Mouse (Mus musculus) frontal cortex, postnatal 10 days (tissue): ENCODE measurements around the gene Hs3st6.

Experiments
- DNase-seq, 2 experiments: peaks; one replicate each; pipeline ENCODE4 v3.0.0; 2022; ENCODE audit warnings: low spot score in 2 of 2, mixed read lengths in 1 of 2

Hs3st6 gene

DNA sequence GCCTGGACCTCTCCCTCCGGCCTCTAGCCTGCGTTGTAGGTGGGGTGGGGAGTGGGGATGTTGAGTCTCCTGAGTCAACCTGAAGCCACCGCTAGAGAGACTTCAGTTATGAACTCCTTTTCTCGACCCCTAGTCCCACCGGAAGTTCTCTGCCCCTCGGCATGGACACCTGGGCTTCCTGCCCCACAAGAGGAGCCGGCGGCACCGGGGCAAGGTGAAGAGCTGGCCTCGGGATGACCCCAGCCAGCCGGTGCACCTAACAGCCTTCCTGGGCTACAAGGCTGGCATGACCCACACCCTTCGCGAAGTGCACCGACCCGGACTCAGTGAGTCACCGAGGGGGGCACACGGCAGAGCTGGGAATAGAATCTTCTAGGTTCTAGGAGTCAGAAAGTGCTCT, 24.6 kb upstream of the Hs3st6 start:
- no peak for DNase-seq

DNA sequence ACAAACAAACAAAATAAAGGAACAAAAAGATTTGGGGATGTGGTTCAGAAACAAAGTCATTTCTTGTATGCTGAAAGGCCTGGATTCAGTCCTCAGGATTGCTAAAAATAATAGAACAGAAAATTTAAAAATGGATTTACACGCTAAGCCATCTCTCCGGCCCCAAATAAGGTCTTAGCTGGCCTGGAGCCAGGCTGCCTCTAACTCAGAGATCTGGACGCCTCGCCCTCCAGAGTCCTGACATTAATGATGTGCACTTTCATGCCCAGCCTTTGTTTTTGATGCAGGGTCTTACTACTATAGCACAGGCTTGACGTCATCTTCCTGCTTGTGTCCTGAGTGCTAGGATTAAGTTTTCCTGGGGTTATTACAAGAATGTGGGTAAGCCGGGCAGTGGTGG, 23.7 kb upstream of the Hs3st6 start:
- no peak for DNase-seq

DNA sequence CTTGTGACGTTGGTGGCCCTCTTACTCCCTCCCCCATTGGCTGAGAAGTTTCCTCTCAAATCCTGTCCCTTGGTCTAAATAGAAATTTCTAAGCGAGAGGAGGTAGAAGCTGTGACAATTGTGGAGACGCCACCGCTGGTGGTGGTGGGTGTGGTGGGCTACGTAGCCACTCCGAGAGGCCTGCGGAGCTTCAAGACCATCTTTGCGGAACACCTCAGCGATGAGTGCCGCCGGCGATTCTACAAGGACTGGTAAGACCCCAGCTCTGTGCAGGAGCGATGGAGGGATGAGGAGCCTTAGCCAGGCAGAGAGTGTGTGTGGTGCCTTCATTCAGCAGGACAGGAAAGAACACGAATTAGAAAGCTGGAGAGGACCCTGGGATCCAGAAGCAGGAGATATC, 22.0 kb upstream of the Hs3st6 start:
- no peak for DNase-seq

DNA sequence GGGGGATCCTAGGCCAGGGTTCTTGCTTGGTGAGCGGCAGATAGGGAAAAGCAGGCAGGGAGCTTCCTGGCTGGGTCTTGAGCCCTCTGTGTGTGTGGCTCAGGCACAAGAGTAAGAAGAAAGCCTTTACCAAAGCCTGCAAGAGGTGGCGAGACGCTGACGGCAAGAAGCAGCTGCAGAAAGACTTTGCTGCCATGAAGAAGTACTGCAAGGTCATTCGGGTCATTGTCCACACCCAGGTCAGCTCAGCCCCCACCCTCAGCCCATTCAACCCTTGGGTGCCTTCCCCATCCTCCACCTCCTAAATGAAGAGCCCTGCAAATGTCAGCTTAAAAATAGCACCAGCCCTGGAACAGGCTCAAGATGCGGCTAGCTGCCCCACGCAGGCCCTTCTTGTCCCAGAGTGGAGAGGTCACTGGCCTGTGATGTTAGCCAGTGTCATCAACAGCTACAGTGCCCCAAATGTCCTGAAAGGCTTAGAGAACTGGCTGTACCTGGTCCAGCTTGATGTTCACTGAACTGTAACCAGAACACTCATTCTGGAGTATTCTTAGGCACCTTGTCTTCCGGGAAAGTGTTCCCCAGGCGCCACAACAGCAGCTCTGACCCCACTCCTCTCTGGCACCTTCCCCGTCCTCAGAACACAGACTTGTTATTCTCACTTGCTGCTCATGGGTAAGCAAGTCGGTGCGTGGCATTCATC, 20.4 kb upstream of the Hs3st6 start:
- no peak for DNase-seq

DNA sequence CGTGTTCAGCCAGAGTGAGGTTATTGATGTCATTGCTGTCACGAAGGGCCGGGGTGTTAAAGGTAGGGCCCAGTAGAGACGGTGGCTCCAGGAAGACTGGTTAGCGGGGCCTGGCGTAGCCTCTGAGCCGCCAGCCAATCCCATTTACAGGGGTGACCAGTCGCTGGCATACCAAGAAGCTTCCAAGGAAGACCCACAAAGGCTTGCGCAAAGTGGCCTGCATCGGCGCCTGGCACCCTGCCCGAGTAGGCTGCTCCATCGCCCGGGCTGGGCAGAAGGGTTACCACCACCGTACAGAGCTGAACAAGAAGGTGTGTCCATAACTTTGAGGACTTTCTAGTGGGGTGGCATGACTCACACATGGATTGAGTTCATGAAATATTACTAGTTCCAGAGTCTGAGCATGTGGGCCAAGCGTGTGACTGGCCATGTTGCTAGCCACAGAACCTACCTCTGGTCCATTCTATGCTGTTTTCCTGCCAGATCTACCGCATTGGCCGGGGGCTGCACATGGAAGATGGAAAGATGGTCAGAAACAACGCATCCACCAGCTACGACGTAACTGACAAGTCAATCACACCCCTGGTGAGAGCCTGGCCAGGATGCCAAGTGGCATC, 19.2 kb upstream of the Hs3st6 start:
- DNase-seq: no peak

DNA sequence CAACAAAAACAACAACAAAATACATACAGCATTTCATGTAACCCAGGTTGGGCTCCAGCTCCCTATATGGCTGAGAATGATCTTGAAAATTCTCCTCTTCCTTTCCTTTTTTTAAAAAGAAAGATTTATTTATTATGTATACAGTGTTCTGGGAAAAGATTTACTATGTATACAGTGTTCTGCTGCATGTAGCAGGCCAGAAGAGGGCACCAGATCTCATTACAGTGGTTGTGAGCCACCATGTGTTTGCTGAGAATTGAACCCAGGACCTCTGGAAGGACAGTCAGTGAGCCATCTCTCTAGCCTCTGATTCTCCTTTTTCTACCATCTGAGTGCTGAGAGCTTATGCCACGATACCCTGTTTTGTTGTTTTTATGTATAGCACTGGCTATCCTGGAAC, 18.3 kb upstream of the Hs3st6 start:
- no peak for DNase-seq

DNA sequence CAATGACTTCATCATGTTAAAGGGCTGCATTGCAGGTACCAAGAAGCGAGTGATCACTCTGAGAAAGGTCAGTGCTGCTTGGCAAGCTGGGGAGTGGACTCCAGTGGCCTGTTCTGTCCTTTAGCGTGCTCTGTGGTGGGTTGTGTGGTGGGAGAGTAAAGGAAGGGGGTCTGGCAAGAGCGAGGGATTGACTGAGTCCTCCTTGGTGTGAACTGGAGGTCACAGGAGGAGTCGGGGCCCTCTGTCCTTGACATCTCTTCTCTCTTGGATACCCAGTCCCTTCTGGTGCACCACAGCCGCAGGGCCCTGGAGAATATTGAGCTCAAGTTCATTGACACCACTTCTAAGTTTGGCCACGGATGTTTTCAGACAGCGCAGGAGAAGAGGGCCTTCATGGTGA, 17.3 kb upstream of the Hs3st6 start:
- no peak for DNase-seq

DNA sequence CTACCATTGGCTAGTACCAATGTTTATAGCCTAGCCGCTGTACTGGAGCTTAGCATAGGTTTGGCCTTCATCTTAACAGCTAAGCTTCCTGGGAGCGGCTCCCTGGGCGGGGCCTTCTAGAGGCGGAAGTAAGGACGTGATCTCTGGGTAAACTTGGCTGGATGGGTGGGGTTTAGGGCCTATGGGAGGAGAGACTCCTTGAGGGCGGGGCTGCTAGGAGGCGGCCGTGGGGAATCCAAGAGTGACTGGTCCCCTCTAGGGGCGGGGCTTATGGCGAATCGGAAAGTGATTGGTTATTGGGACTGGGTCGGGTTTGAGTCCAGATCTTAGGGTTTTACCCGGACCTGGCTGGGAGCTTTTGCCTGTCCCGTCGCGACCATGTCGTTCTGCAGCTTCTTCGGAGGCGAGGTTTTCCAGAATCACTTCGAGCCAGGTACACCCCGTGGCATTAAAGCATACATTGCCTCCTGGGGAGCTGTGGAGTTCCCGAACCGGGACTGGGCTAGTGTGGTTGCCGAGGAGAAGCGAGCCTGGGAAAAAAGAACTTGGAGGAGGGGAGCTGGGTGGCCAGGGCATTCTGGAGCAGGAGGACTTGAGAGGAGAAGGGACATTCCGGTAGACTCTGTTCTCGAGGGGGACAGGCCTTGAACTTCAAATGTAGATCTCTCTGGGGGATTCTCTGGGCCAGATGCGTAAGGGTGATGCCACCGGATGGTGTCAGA, 16.3 kb upstream of the Hs3st6 start, which contains the start of gene Msrb1:
Msrb1 (plus strand) TSS at position 313 of the 722 bp plus-strand sequence.
- peak; percentile 89 to 90 for DNase-seq

DNA sequence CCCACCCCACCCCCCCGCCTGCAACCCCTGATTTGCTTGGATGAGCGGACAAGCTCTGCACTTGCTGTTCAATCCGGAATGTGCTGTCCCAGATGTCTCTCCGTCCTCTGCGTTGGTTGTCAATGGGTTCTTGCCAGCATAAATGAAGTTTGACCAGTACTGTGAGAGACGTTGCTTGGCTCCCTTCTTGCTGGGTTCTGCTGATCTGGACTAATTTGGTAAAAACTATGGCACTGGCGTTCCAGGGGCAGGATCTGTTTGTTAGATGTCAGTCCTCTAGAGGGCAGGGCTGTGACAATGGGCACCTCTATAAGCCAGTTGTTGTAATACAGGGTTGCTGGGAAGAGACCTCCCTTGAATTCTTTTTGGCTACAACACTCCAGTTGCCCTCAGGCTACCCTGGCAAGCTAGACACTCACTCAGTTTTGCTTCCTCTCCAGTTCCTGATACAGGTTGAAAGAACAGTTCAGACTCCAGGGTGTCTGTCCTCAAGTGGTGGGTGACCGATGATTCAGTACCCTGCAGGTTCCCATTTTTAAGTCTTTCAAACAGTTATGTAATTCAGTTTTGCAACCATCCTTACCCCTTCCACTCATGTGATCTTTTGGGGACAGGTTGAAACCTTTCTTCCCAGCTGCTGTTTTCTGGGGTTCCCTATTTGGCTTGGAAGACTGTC, 15.5 kb upstream of the Hs3st6 start:
- DNase-seq: no peak

DNA sequence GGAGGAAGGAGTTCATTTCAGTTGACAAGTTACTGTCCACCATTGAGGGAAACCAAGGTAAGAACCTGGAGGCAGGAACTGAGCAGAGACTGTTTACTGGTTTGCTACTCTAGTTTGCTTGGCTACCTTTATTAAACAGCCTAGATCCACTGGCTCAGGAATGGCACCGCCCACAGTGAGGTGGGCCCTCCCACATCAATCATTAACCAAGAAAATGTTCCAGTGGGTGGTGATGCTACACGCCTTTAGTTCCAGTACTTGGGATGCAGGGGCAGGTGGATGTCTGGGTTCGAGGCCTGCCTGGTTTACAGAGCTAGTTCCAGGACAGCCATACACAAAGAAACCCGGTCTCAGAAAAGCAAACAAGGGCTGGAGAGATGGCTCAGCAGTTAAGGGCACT, 14.6 kb upstream of the Hs3st6 start:
- no peak for DNase-seq

DNA sequence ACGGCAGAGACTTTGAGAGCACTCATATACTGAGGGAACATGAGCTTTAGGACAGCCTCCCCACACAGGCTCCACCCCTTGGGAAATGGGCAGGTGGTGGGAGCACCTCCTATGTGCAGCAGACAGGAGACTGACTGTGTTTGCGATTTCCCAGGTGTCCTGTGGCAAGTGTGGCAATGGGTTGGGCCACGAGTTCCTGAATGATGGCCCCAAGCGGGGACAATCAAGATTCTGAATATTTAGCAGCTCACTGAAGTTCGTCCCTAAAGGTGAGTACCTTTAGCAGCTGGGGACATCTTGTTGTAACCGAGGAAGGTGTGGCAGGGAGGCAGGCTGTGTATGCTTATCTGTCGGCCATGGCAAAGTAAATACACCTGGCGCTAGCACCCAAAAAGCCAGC, 12.9 kb upstream of the Hs3st6 start:
- DNase-seq: no peak

DNA sequence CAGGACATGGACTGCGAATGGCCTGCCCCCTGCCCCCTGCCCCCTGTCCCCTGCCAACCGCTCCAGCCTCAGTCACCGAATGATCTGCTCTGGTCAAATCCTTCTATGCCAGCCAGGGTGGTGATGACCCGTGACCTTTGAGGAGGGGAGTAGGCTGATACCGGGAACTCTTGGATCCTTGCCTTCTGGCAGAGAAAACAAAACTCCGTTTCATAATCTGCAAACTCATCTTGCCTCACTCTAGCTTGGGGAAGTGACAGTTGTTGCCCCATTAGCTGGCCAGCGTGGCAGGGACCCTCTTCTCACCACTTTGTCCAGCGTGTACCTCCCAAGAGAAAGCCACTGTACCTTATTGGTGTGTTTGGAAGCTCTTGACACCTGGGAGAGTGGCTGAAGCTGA, 10.5 kb upstream of the Hs3st6 start:
- no peak for DNase-seq

DNA sequence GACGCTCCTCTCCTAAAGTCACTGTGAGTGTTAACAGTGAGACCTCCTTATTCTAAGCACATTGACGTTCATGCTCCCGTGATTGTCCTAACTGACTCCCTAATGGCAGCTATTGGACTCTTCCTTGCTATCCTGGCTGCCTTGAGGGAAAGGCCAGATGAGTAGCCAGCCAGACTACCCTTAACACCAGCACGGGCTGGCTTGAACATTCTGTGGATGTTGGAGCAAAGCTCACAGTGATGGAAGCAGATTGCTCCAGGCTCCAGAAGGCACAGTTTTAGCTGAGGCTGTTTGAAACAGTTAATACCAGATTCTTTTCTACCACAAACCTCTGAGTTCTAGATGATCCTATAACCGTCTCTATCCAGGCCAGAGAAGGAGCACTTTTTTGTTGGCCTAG, 8.9 kb upstream of the Hs3st6 start:
- DNase-seq: no peak

DNA sequence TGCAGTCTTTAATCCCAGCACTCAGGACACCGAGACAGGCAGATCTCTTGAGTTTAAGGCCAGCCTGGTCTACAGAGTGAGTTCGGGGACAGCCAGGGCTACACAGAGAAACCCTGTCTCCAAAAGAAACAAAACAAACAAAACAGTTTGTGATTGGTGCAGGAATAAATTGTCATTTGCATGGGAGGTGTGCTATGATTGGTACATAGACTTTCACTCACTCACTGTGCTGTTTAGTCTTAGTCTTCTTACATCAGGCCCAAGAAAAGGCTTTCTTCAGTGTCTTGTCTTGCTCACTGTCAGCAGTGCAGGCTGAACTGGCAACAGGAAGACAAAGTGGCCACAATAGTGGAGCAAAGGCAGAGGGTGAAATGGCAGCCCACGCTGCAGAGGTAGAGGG, 8.4 kb upstream of the Hs3st6 start:
- DNase-seq: no peak

DNA sequence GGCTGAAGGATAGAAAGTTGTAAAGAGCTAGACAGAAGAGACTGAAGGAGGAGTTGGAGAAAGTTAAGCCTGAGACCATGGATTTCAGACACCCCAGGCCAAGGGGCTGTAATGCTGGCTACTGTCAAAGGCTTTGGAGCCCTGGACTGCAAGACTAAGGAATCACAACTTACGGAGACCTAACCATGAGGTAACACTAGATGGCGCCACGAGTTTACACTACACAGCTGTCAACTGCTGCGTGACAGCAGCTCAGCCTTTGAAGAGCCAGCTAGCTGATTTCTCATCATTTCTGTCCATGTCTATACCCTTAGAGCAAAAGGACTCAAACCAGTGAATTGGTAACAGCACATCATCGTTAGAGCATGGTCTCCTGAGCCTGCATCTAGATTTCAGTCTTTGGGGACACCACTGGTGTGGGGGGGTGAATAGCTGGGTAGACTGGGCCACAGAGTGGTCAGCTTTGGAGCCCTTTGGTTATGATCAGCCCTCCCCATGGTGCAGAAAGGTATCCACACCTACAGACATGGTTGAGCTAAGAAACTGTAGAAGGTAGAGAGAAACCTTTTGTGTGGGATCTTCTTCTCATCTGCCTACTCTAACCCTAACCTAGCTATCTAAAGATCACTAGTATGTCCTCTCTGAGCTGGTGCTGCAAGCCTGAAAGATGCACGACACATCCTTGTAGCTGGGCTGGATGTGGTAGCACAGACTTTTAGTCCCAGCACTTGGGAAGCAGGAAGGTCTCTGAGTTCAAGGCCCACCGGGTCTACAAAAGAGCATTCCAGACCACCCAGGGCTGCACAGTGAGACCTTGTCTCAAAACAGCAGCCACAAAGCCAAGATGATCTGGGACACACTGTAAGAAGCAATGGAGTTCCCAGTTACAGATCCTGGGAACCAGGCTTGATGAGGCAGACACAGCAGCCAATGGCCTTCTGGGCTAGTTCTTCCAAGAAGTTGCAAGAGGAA, 7.0 kb upstream of the Hs3st6 start:
- DNase-seq: peak in 1 of 2 experiments; percentile 78

DNA sequence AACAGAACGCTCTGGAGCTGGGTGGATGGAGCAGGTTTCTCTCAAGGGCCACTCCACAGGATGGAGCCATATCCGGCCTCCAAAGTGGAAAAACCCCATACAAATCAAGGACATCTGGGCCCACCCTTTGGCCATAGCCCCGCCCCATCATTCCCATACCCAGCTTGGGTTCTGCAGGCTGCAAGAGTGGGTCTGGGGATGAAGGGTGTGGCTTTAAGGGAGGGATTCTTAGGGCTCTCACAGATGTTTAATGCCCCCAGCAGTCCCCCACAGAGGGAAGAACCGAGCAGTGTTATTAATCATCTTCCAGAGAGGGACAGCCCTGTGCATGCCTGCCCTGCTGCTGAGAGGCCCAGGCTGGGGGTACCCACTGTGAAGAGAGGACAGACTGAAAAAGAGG, 5.8 kb upstream of the Hs3st6 start:
- no peak for DNase-seq

DNA sequence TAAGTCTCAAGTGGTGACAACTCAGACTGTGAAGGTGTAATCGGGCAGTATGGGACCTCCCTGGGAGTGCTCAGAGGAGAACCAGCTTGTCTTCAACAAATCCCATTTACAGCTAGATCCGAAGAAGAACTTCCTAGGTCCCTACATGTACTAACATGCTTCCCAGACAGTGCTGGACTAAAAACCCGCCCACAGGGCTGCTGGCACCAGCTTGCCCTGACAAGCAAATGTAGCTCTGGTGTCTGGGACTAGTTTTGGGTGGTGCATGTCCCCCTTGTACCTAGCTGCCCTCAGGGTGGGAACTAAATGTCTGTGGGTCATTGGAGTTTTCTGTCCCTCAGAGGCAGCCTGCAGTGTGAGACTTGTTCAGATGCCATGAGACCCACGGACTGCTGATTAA, 1.3 kb upstream of the Hs3st6 start:
- no peak for DNase-seq

DNA sequence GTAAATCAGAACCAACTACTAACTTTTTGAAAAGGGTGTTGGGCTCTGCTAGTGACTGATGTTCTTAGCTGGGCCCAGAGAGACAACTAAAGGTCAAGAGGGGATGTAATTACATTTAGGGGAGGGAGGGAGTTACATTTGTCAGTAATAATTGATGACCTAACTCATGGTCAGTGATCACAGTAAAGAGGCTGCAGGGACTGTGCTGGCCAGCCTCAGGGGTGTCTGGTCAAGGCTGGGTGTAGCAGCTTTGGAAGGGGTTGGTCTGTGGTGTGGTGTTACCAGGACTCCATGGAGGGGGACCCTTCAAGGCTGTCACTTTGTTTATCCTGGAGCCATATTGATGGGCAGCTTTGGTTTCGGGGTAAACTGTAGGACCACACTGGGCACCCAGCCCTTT, 4.6 kb downstream of the Hs3st6 start:
- DNase-seq: no peak

DNA sequence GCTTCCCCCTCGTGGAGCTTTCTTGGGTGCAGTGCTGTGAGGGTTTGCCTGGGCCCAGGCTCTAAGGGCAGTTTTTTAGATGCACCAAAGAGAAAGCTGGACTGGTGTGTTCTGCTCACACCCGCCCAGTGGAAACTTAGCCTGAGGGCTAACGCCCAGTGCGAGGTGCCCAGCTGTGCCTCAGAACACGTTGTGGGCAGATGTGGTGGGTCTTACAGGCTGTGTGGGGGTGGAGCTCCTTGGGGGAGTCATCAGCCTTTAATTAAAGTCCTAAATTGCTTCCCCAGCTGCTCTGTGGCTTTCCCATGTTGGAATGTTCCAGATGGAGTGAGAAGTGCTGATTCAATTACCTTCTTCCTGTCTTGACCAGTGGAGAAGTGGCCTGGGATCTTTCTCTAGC, 8.3 kb downstream of the Hs3st6 start:
- DNase-seq: no peak

DNA sequence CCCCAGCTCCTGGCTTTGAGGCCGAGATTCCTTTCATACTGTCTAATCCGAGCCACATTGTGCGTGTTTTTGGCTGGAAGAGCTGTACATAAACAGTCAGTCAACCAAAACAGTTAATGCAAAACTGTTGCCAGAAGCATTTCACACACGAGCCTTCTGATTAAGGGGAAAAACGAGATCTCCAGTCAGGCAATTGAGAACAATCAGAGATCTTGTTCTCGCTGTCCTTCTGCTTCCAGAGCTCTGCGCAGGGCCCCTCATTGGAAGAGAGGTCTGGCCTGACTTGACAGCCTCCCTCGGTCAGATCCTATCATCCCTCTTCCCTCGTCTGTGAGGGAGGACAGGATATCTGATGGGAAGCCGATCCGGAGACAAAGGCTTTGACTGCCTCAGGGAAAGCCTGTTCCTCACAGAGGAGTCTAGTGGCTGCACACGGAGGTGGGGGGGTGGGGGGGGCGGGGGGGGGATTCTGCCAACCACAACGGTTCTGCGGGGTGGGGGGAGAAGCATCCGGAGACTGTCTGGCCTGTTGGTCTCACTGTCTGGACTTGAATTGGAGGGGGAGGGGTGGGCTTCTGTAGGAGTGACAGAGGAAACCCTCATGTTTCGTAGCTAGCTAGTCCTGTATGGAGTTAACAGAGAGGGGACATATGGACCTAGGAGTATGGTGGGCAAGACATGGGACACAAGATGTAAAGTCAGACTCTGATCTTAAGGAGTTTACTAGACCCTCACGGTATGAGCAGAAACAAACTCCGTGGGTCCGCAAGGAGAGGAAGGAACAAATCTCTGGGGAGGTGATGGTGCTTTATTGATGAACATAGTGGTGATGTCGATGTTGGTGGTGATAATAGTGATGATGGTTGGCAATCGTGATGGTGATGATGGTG, 12.5 kb downstream of the Hs3st6 start:
- DNase-seq: no peak
